Mouse (Mus musculus) heart, postnatal 0 days (tissue): ENCODE data around the gene Pvalb. TPM values are rescaled to one million over a fixed set of nuclear protein-coding genes. Genes with fewer than 3 reads are reported as not detected.

Experiments
- ATAC-seq: fragments of 200-750 bp; cut with Nextera tagmentation; 2 replicates; pipeline ENCODE4 v1.8.0; 2017; ENCODE audit warnings: low read depth, moderate number of reproducible peaks, moderate library complexity; ENCODE audit not compliant: insufficient read depth
- DNase-seq: peaks from one replicate; pipeline ENCODE4 v3.0.0-alpha.2; 2016; ENCODE audit warnings: low spot score
- H3K27ac ChIP-seq: fragments of 300-500 bp; sonication (generic); 2 replicates; pipeline ENCODE4 v1.5.1; 2014; ENCODE audit warnings: low read depth, mild to moderate bottlenecking
- H3K27me3 ChIP-seq: fragments of 300-500 bp; sonication (generic); 2 replicates; pipeline ENCODE4 v1.6.1; 2014; ENCODE audit warnings: low read length, mixed read lengths; ENCODE audit not compliant: control insufficient read depth, insufficient read depth
- H3K36me3 ChIP-seq: fragments of 300-500 bp; sonication (generic); replicated peaks from 2 replicates; pipeline ENCODE4 v1.6.1; 2014; ENCODE audit warnings: low read length, mixed read lengths; ENCODE audit not compliant: control insufficient read depth, insufficient read depth
- H3K4me1 ChIP-seq: fragments of 300-500 bp; sonication (generic); 2 replicates; pipeline ENCODE4 v1.6.1; 2014; ENCODE audit warnings: antibody characterized with exemption; ENCODE audit not compliant: control insufficient read depth, insufficient read depth
- H3K4me2 ChIP-seq: fragments of 300-500 bp; sonication (generic); 2 replicates; pipeline ENCODE4 v1.6.1; 2014; ENCODE audit warnings: low read depth, mild to moderate bottlenecking, low read length, moderate library complexity
- H3K4me3 ChIP-seq: fragments of 300-500 bp; sonication (generic); 2 replicates; pipeline ENCODE4 v1.5.1; 2014; ENCODE audit warnings: low read depth, low read length
- H3K9ac ChIP-seq: fragments of 300-500 bp; sonication (generic); replicated peaks from 2 replicates; pipeline ENCODE4 v1.6.1; 2014; ENCODE audit warnings: low read depth, low read length, mixed read lengths
- H3K9me3 ChIP-seq: fragments of 300-500 bp; sonication (generic); replicated peaks from 2 replicates; pipeline ENCODE4 v1.6.1; 2016; ENCODE audit warnings: low read length; ENCODE audit not compliant: control insufficient read depth
- CTCF ChIP-seq: IDR thresholded peaks from 2 replicates; pipeline ENCODE4 v1.5.1; 2016; ENCODE audit warnings: antibody characterized with exemption, control low read depth, low read depth
- EP300 ChIP-seq: IDR thresholded peaks from 2 replicates; pipeline ENCODE4 v1.6.1; 2016; ENCODE audit warnings: antibody characterized with exemption, low read depth
- WGBS: fragments of 180-500 bp; shearing (Covaris S2); extraction: QIAGEN DNeasy Blood & Tissue Kit; methylation state at CpG from one replicate; pipeline ENCODE4 v1.1.7; 2014; 5-methylcytosine and 5-hydroxymethylcytosine counted together
- polyA plus RNA-seq: library from polyadenylated mRNA; unstranded; fragments of >200 nt; fragmentation: Nextera tagmentation; extraction: Ambion mirVana; gene quantifications from 2 replicates; pipeline ENCODE4 v1.2.1, GENCODE M21; 2015
- total RNA-seq: library from RNA; depleted of rRNA; stranded (reverse); fragments of >200 nt; gene quantifications from 2 replicates; pipeline ENCODE4 v1.2.3, GENCODE M21; 2014; ENCODE audit warnings: low replicate concordance

Pvalb gene
- total and polyA plus RNA-seq, 2 experiments from 2014 or later: 1.9 TPM; not detected in 1

DNA sequence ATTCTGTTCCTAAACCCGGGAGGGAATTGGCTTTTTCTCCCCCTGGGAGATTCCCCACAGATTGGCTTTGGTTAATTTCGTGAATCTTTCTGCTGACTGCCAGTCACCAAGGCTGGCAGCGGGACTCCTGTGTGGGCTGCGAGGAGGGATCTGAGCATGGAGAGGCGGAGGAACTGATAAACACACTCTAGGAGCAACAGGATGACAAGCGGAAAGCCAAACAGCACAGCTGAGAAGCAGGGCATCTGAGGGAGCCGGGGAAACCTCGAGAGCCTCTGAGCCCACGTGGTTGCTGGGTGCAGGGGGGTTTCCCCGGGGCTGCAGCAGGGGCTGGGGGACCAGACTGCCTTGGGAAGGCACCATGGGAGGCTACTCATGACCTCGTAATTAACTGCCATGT is 36.6 kb downstream of the Pvalb start:
- WGBS: 61% methylated on average over 11 of the region's 11 CpGs
- ATAC-seq: no peak
- no peak for DNase-seq
- H3K9ac ChIP-seq: no peak overlapping the region
- no peak overlapping the region for H3K27ac ChIP-seq
- no peak overlapping the region for H3K4me3 ChIP-seq
- H3K36me3 ChIP-seq: no peaks in the 10 kb centered on the region
- no peaks in the 10 kb centered on the region for H3K4me1 ChIP-seq
- H3K4me2 ChIP-seq: no peak overlapping the region
- no peaks in the 10 kb centered on the region for H3K9me3 ChIP-seq
- no peaks in the 10 kb centered on the region for H3K27me3 ChIP-seq
- TF ChIP-seq EP300 (no peak), CTCF (no peak)

DNA sequence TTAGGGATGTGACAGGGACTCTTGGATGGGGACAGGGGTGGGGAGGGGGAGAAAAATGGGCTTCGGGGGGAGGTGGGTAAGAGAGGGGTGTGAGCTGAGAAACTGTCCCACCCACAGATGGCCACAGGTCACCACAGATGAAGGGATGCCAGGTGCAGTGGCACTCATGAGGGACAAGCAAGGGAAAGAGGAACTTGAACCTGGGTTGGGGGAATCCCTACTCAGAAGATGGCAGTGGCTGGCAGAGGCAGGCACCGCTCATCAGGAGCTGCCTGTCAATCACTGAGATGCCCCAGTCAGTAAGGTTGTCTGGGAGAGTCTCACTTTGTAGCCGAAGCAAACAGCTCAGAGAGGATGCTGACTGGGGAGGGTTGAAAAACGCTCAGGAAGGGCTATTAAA is 40.9 kb downstream of the Pvalb start:
- Histone ChIP-seq H3K4me3 (no peak overlapping the region), H3K27me3 (no peaks in the 10 kb centered on the region), H3K27ac (no peak overlapping the region), H3K9ac (no peak overlapping the region), H3K4me2 (no peak overlapping the region), H3K4me1 (no peaks in the 10 kb centered on the region), H3K9me3 (no peaks in the 10 kb centered on the region), H3K36me3 (no peaks in the 10 kb centered on the region)
- TF ChIP-seq CTCF (no peak), EP300 (no peak)
- no peak for DNase-seq
- ATAC-seq: no peak
- WGBS: 73% methylated on average over 4 of the region's 4 CpGs

DNA sequence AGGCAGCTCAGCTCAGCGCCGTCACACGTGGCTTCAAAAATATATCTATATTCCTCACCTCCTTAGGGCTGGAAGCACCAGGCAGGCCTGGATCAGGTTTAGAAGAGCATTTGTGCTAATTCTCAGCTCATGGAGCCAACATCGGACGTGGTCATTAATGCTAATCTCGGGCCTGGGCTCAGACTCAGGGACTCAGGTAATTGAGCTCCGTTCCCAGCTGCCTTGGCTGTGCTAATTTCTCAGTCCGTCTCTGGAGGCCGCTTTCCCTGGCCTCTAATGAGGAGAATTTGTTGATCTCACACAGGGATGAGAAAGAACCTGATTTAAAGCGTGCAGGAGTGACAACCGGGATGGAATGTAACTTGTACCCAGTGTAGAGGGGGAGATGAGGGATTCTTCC is 41.7 kb downstream of the Pvalb start:
- H3K36me3 ChIP-seq: no peaks in the 10 kb centered on the region
- H3K4me2 ChIP-seq: no peak overlapping the region
- H3K27ac ChIP-seq: no peak overlapping the region
- H3K4me1 ChIP-seq: no peaks in the 10 kb centered on the region
- no peaks in the 10 kb centered on the region for H3K9me3 ChIP-seq
- TF ChIP-seq CTCF (no peak), EP300 (no peak)
- H3K9ac ChIP-seq: no peak overlapping the region
- no peak for ATAC-seq
- H3K27me3 ChIP-seq: no peaks in the 10 kb centered on the region
- WGBS: 85% methylated on average over 11 of the region's 11 CpGs
- DNase-seq: no peak
- no peak overlapping the region for H3K4me3 ChIP-seq

DNA sequence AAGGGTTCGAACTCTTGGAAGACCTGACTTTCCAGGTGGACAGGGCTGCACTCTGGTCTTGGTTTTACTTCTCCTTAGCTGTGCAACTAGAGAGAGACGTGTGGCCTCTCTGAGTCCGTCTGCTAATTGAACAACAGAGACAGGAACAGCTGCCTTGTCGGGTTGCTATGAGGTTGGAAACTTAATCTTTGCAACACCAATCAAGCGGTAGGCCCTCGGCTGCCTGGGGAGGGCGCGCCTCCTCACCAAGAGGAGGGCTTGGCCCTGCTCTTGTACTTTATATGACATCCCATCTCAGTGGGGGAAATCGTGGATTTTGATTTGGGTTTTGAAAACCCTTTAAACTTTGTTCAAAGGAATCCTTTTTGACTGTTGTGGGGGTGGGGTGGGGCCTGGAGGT is 44.3 kb downstream of the Pvalb start:
- no peak overlapping the region for H3K27ac ChIP-seq
- TF ChIP-seq EP300 (no peak), CTCF (no peak)
- no peaks in the 10 kb centered on the region for H3K36me3 ChIP-seq
- no peaks in the 10 kb centered on the region for H3K4me1 ChIP-seq
- no peak overlapping the region for H3K4me3 ChIP-seq
- WGBS: 79% methylated on average over 9 of the region's 9 CpGs
- H3K9me3 ChIP-seq: no peaks in the 10 kb centered on the region
- H3K27me3 ChIP-seq: no peaks in the 10 kb centered on the region
- ATAC-seq (no peak), DNase-seq (no peak)
- H3K9ac ChIP-seq: no peak overlapping the region
- no peak overlapping the region for H3K4me2 ChIP-seq

DNA sequence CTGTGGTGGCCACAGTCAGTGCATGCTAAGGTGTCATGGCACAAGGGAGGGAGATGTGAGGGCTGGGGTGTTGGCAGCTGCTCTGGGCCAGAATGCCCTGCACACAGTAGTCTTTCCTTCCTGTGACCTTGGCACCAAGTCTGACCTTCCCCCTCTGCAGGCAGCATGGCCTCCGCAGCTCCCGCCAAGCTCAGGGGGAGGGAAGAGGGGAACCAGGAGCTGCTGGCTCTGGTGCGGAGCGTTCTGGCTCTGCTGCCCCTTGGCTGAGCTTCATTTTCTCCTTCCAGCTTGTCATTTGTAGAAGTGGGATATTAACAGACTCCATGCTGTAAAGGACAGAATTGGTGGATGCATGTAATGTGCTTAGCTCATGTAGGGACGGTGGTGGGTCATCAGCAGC is 47.9 kb downstream of the Pvalb start:
- no peak for ATAC-seq
- 57% methylated on average over 5 of the region's 5 CpGs for WGBS
- Histone ChIP-seq H3K27me3 (no peaks in the 10 kb centered on the region), H3K4me3 (no peak overlapping the region), H3K36me3 (no peaks in the 10 kb centered on the region), H3K27ac (no peak overlapping the region), H3K9ac (no peak overlapping the region), H3K4me1 (no peaks in the 10 kb centered on the region), H3K9me3 (no peaks in the 10 kb centered on the region), H3K4me2 (no peak overlapping the region)
- TF ChIP-seq EP300 (no peak), CTCF (no peak)
- no peak for DNase-seq

DNA sequence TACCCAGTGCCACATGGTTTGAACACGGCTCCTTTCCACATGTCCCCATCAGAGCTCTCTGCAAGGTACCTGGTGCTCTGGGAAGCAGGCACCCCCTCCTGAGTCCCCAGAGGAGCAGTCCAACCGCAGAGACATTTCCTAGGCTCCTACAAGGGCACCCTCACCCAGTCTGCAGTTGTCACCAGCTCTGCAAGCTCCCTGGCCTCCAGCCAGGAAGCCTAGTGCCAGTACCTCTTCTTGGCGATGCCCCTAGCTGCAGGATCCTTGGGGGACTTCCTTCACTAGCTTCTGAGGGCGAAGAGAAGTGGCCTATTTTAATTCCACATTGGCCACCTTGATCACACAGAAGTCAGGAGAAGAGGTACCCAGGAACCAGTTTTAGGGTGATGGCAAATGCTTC is 48.4 kb downstream of the Pvalb start:
- no peaks in the 10 kb centered on the region for H3K27me3 ChIP-seq
- no peak overlapping the region for H3K4me3 ChIP-seq
- WGBS: 64% methylated on average over 4 of the region's 4 CpGs
- no peak for TF ChIP-seq EP300
- no peak for TF ChIP-seq CTCF
- H3K9ac ChIP-seq: no peak overlapping the region
- no peaks in the 10 kb centered on the region for H3K36me3 ChIP-seq
- H3K4me2 ChIP-seq: no peak overlapping the region
- H3K9me3 ChIP-seq: no peaks in the 10 kb centered on the region
- ATAC-seq (no peak), DNase-seq (no peak)
- no peaks in the 10 kb centered on the region for H3K4me1 ChIP-seq
- no peak overlapping the region for H3K27ac ChIP-seq
